Mouse (Mus musculus): ENCODE measurements around the gene Gm15217.

The Gm15217 gene

GRCm38 (mm10) chr14:46379285-46379684 is at the start of gene Gm15217:
Gene Gm15217, plus strand, starts transcription at chr14:46379414.
- no peak for DNase-seq (ENCODE audit: low spot score)

- no peak for DNase-seq (ENCODE audit: low spot score)
Measured at GRCm38 (mm10) chr14:46333421-46334237, 45.6 kb upstream of the Gm15217 start.

- DNase-seq (ENCODE audit: low spot score) = no peak
Measured at GRCm38 (mm10) chr14:46338801-46339200, 40.4 kb upstream of the Gm15217 start.

- no peak for DNase-seq (ENCODE audit: low spot score)
Measured at GRCm38 (mm10) chr14:46344750-46345149, 34.5 kb upstream of the Gm15217 start.

- no peak for DNase-seq (ENCODE audit: low spot score)
Measured at GRCm38 (mm10) chr14:46357286-46357685, 21.9 kb upstream of the Gm15217 start.

- no peak for DNase-seq (ENCODE audit: low spot score)
Measured at GRCm38 (mm10) chr14:46357696-46358095, 21.5 kb upstream of the Gm15217 start.

- DNase-seq (ENCODE audit: low spot score) = no peak
Measured at GRCm38 (mm10) chr14:46363209-46363608, 16.0 kb upstream of the Gm15217 start.

GRCm38 (mm10) chr14:46372452-46372851 is 6.8 kb upstream of the Gm15217 start:
- DNase-seq (ENCODE audit: low spot score) = peak; percentile 36

- DNase-seq (ENCODE audit: low spot score) = no peak
Measured at GRCm38 (mm10) chr14:46375796-46376195, 3.4 kb upstream of the Gm15217 start.

GRCm38 (mm10) chr14:46380286-46380721 is 1.1 kb downstream of the Gm15217 start:
- DNase-seq (ENCODE audit: low spot score) = peak; percentile 43

GRCm38 (mm10) chr14:46381457-46381856 is 2.2 kb downstream of the Gm15217 start:
- DNase-seq (ENCODE audit: low spot score) = no peak

GRCm38 (mm10) chr14:46384946-46385691 is 5.9 kb downstream of the Gm15217 start:
- peak; percentile 70 for DNase-seq (ENCODE audit: low spot score)

GRCm38 (mm10) chr14:46385701-46386477 is 6.7 kb downstream of the Gm15217 start:
- peak; percentile 68 for DNase-seq (ENCODE audit: low spot score)

GRCm38 (mm10) chr14:46386478-46387356 is 7.5 kb downstream of the Gm15217 start:
- peak; percentile 60 for DNase-seq (ENCODE audit: low spot score)

- peak; percentile 90 for DNase-seq (ENCODE audit: low spot score)
Measured at GRCm38 (mm10) chr14:46387357-46387671, 8.1 kb downstream of the Gm15217 start.

- peak; percentile 74 for DNase-seq (ENCODE audit: low spot score)
Measured at GRCm38 (mm10) chr14:46387821-46388481, 8.7 kb downstream of the Gm15217 start.

- DNase-seq (ENCODE audit: low spot score) = peak; percentile 73
Measured at GRCm38 (mm10) chr14:46388636-46389035, 9.4 kb downstream of the Gm15217 start.

GRCm38 (mm10) chr14:46389438-46390248 is 10.4 kb downstream of the Gm15217 start:
- peak; percentile 33 for DNase-seq (ENCODE audit: low spot score)

- DNase-seq (ENCODE audit: low spot score) = peak; percentile 77
Measured at GRCm38 (mm10) chr14:46390249-46390775, 11.1 kb downstream of the Gm15217 start, which contains the start of gene Bmp4. Gene Bmp4, minus strand, starts transcription at chr14:46390669.

All from embryo, embryonic 10.5 days (tissue).